Mouse (Mus musculus): ENCODE results near the gene Vps35l. TPM values are rescaled to one million over a fixed set of nuclear protein-coding genes. Genes with fewer than 3 reads are reported as not detected.

Gene Vps35l
- polyA plus RNA-seq, 1 experiment from 2014 or later, result 66.7 TPM

- Histone ChIP-seq H3K9me3 (no peaks in the 10 kb centered on the region), H3K9ac (peak overlapping the region; percentile 71), H3K4me2 (replicated peaks) (peak overlapping the region; percentile 84), H3K27me3 (0 out of 2 replicates have a peak, but pooled peaks cover 3% of the 10 kb centered on the region), H3K4me1 (peaks cover 9% of the 10 kb centered on the region), H3K27ac (peak overlapping the region; percentile 29; the same call in 1 of the 2 replicates), H3K36me3 (peaks cover 23% of the 10 kb centered on the region), H3K4me3 (peak overlapping the region; percentile 74)
- 4% methylated on average over 41 of the region's 41 CpGs for WGBS
- peak; percentile 96 for ATAC-seq (ENCODE audit: low FRiP score, low read depth)
These were observed 709 bp downstream of the Vps35l start for GRCm38 (mm10) chr7:118740532-118741338.

GRCm38 (mm10) chr7:118742278-118742677 is 2.3 kb downstream of the Vps35l start:
- Histone ChIP-seq H3K9me3 (no peaks in the 10 kb centered on the region), H3K36me3 (peaks cover 35% of the 10 kb centered on the region), H3K9ac (no peak overlapping the region), H3K4me3 (no peak overlapping the region), H3K4me1 (peaks cover 9% of the 10 kb centered on the region), H3K4me2 (replicated peaks) (no peak overlapping the region), H3K27ac (no peak overlapping the region), H3K27me3 (0 out of 2 replicates have a peak, but pooled peaks cover 3% of the 10 kb centered on the region)
- WGBS, result 72% methylated on average over 6 of the region's 6 CpGs
- no peak for ATAC-seq (ENCODE audit: low FRiP score, low read depth)

- peaks cover 58% of the 10 kb centered on the region for H3K36me3 ChIP-seq
- H3K27ac ChIP-seq, result no peak overlapping the region
- no peak overlapping the region for H3K9ac ChIP-seq
- no peaks in the 10 kb centered on the region for H3K27me3 ChIP-seq
- no peaks in the 10 kb centered on the region for H3K9me3 ChIP-seq
- no peak overlapping the region for H3K4me2 ChIP-seq (replicated peaks)
- H3K4me1 ChIP-seq, result peaks cover 9% of the 10 kb centered on the region
- ATAC-seq (ENCODE audit: low FRiP score, low read depth), result no peak
- no peak overlapping the region for H3K4me3 ChIP-seq
- 89% methylated on average over 5 of the region's 5 CpGs for WGBS
These were observed 4.7 kb downstream of the Vps35l start for GRCm38 (mm10) chr7:118744766-118745165.

- no peak overlapping the region for H3K4me2 ChIP-seq (replicated peaks)
- H3K9me3 ChIP-seq, result no peaks in the 10 kb centered on the region
- H3K4me1 ChIP-seq, result no peaks in the 10 kb centered on the region
- peaks cover 89% of the 10 kb centered on the region for H3K36me3 ChIP-seq
- no peaks in the 10 kb centered on the region for H3K27me3 ChIP-seq
- H3K4me3 ChIP-seq, result no peak overlapping the region
- H3K27ac ChIP-seq, result no peak overlapping the region
- WGBS, result 93% methylated on average over 12 of the region's 12 CpGs
- no peak overlapping the region for H3K9ac ChIP-seq
- ATAC-seq (ENCODE audit: low FRiP score, low read depth), result no peak
These were observed 8.1 kb downstream of the Vps35l start for GRCm38 (mm10) chr7:118747891-118748672.

- ATAC-seq (ENCODE audit: low FRiP score, low read depth), result no peak
- Histone ChIP-seq H3K27ac (no peak overlapping the region), H3K4me1 (no peaks in the 10 kb centered on the region), H3K27me3 (no peaks in the 10 kb centered on the region), H3K36me3 (peaks cover 92% of the 10 kb centered on the region), H3K4me3 (no peak overlapping the region), H3K4me2 (replicated peaks) (no peak overlapping the region), H3K9me3 (no peaks in the 10 kb centered on the region), H3K9ac (no peak overlapping the region)
- WGBS, result 93% methylated on average over 8 of the region's 8 CpGs
These were observed 9.7 kb downstream of the Vps35l start for GRCm38 (mm10) chr7:118749706-118750105.

GRCm38 (mm10) chr7:118751625-118752024 is 11.6 kb downstream of the Vps35l start:
- Histone ChIP-seq H3K9ac (no peak overlapping the region), H3K27ac (no peak overlapping the region), H3K27me3 (no peaks in the 10 kb centered on the region), H3K4me3 (no peak overlapping the region), H3K4me2 (replicated peaks) (no peak overlapping the region), H3K9me3 (no peaks in the 10 kb centered on the region), H3K36me3 (peaks cover 92% of the 10 kb centered on the region), H3K4me1 (no peaks in the 10 kb centered on the region)
- WGBS, result 89% methylated on average over 7 of the region's 7 CpGs
- no peak for ATAC-seq (ENCODE audit: low FRiP score, low read depth)

GRCm38 (mm10) chr7:118755756-118756155 is 15.7 kb downstream of the Vps35l start:
- WGBS, result 84% methylated on average over 7 of the region's 7 CpGs
- Histone ChIP-seq H3K9ac (no peak overlapping the region), H3K27ac (no peak overlapping the region), H3K36me3 (peaks cover 73% of the 10 kb centered on the region), H3K9me3 (no peaks in the 10 kb centered on the region), H3K4me2 (replicated peaks) (no peak overlapping the region), H3K27me3 (no peaks in the 10 kb centered on the region), H3K4me1 (no peaks in the 10 kb centered on the region), H3K4me3 (no peak overlapping the region)
- ATAC-seq (ENCODE audit: low FRiP score, low read depth), result no peak

- Histone ChIP-seq H3K4me3 (no peak overlapping the region), H3K36me3 (peaks cover 74% of the 10 kb centered on the region), H3K4me1 (no peaks in the 10 kb centered on the region), H3K4me2 (replicated peaks) (no peak overlapping the region), H3K9ac (no peak overlapping the region), H3K27me3 (no peaks in the 10 kb centered on the region), H3K27ac (no peak overlapping the region), H3K9me3 (no peaks in the 10 kb centered on the region)
- no peak for ATAC-seq (ENCODE audit: low FRiP score, low read depth)
- 93% methylated on average over 24 of the region's 24 CpGs for WGBS
These were observed 16.7 kb downstream of the Vps35l start for GRCm38 (mm10) chr7:118756490-118757265.

GRCm38 (mm10) chr7:118758369-118758768 is 18.3 kb downstream of the Vps35l start:
- Histone ChIP-seq H3K9me3 (no peaks in the 10 kb centered on the region), H3K36me3 (peaks cover 72% of the 10 kb centered on the region), H3K4me3 (no peak overlapping the region), H3K27me3 (no peaks in the 10 kb centered on the region), H3K9ac (no peak overlapping the region), H3K4me2 (replicated peaks) (no peak overlapping the region), H3K27ac (no peak overlapping the region), H3K4me1 (no peaks in the 10 kb centered on the region)
- no peak for ATAC-seq (ENCODE audit: low FRiP score, low read depth)
- WGBS, result 61% methylated on average over 4 of the region's 4 CpGs

- no peaks in the 10 kb centered on the region for H3K9me3 ChIP-seq
- H3K4me2 ChIP-seq (replicated peaks), result no peak overlapping the region
- 77% methylated on average over 5 of the region's 5 CpGs for WGBS
- no peak overlapping the region for H3K27ac ChIP-seq
- no peaks in the 10 kb centered on the region for H3K27me3 ChIP-seq
- no peak overlapping the region for H3K4me3 ChIP-seq
- peaks cover 76% of the 10 kb centered on the region for H3K36me3 ChIP-seq
- H3K9ac ChIP-seq, result no peak overlapping the region
- ATAC-seq (ENCODE audit: low FRiP score, low read depth), result no peak
- H3K4me1 ChIP-seq, result no peaks in the 10 kb centered on the region
These were observed 19.3 kb downstream of the Vps35l start for GRCm38 (mm10) chr7:118759372-118759771.

GRCm38 (mm10) chr7:118763939-118764338 is 23.9 kb downstream of the Vps35l start:
- H3K4me3 ChIP-seq, result no peak overlapping the region
- no peak overlapping the region for H3K9ac ChIP-seq
- H3K4me2 ChIP-seq (replicated peaks), result no peak overlapping the region
- no peak for ATAC-seq (ENCODE audit: low FRiP score, low read depth)
- H3K27ac ChIP-seq, result no peak overlapping the region
- no peaks in the 10 kb centered on the region for H3K9me3 ChIP-seq
- peaks cover 68% of the 10 kb centered on the region for H3K36me3 ChIP-seq
- H3K4me1 ChIP-seq, result no peaks in the 10 kb centered on the region
- H3K27me3 ChIP-seq, result no peaks in the 10 kb centered on the region
- WGBS, result 90% methylated on average over 11 of the region's 11 CpGs

GRCm38 (mm10) chr7:118764725-118765124 is 24.7 kb downstream of the Vps35l start:
- Histone ChIP-seq H3K27ac (no peak overlapping the region), H3K9me3 (no peaks in the 10 kb centered on the region), H3K36me3 (peaks cover 63% of the 10 kb centered on the region), H3K4me3 (no peak overlapping the region), H3K4me1 (no peaks in the 10 kb centered on the region), H3K27me3 (no peaks in the 10 kb centered on the region), H3K9ac (no peak overlapping the region), H3K4me2 (replicated peaks) (no peak overlapping the region)
- 86% methylated on average over 14 of the region's 14 CpGs for WGBS
- ATAC-seq (ENCODE audit: low FRiP score, low read depth), result no peak
